Mouse (Mus musculus): ENCODE results near the gene Slc16a10. TPM values are rescaled to one million over a fixed set of nuclear protein-coding genes. Genes with fewer than 3 reads are reported as not detected.
A peak's percentile ranks its signal among the peaks of the same experiment; 100 is the strongest.

The Slc16a10 gene
- polyA plus RNA-seq, 1 experiment from 2014 or later = 17.9 TPM

- no peak for ATAC-seq (ENCODE audit: insufficient number of reproducible peaks, insufficient read depth, low FRiP score, low read depth)
- no peaks in the 10 kb centered on the region for H3K27me3 ChIP-seq (ENCODE audit: control insufficient read depth, insufficient read depth, low read length)
- no peak overlapping the region for H3K27ac ChIP-seq (replicated peaks in 1 of 2; ENCODE audit: control insufficient read depth in 1 of 2, insufficient read depth in 1 of 2, low read depth in 2 of 2, low read length in 2 of 2)
- no peak overlapping the region for H3K4me2 ChIP-seq (ENCODE audit: low read length)
- no peak overlapping the region for H3K9ac ChIP-seq (ENCODE audit: low read length)
- WGBS = 86% methylated on average over 7 of the region's 7 CpGs
- H3K9me3 ChIP-seq (ENCODE audit: control insufficient read depth, low read length) = no peaks in the 10 kb centered on the region
- no peak overlapping the region for H3K4me3 ChIP-seq (ENCODE audit: control insufficient read depth in 1 of 2, insufficient read depth in 1 of 2, low read depth in 1 of 2, low read length in 2 of 2)
- no peaks in the 10 kb centered on the region for H3K36me3 ChIP-seq (ENCODE audit: control insufficient read depth, insufficient read depth, low read length)
- H3K4me1 ChIP-seq (ENCODE audit: control insufficient read depth in 2 of 2, insufficient read depth in 2 of 2, low read length in 2 of 2) = peaks cover 5 to 9% of the 10 kb centered on the region in 2 experiments; a peak in 3 of 4 replicates
Measured at GRCm38 (mm10) chr10:40082668-40083067, 59.4 kb downstream of the Slc16a10 start.

- Histone ChIP-seq H3K27ac (replicated peaks in 1 of 2; ENCODE audit: control insufficient read depth in 1 of 2, insufficient read depth in 1 of 2, low read depth in 2 of 2, low read length in 2 of 2) (no peak overlapping the region), H3K4me3 (ENCODE audit: control insufficient read depth in 1 of 2, insufficient read depth in 1 of 2, low read depth in 1 of 2, low read length in 2 of 2) (no peak overlapping the region), H3K4me2 (ENCODE audit: low read length) (no peak overlapping the region), H3K36me3 (ENCODE audit: control insufficient read depth, insufficient read depth, low read length) (0 out of 2 replicates have a peak, but pooled peaks cover 7% of the 10 kb centered on the region), H3K9ac (ENCODE audit: low read length) (no peak overlapping the region), H3K27me3 (ENCODE audit: control insufficient read depth, insufficient read depth, low read length) (no peaks in the 10 kb centered on the region), H3K9me3 (ENCODE audit: control insufficient read depth, low read length) (no peaks in the 10 kb centered on the region), H3K4me1 (ENCODE audit: control insufficient read depth in 2 of 2, insufficient read depth in 2 of 2, low read length in 2 of 2) (peaks cover 5 to 6% of the 10 kb centered on the region in 2 experiments; a peak in 3 of 4 replicates)
- 84% methylated on average over 10 of the region's 10 CpGs for WGBS
- ATAC-seq (ENCODE audit: insufficient number of reproducible peaks, insufficient read depth, low FRiP score, low read depth) = no peak
Measured at GRCm38 (mm10) chr10:40080533-40080932, 61.5 kb downstream of the Slc16a10 start.

DNA sequence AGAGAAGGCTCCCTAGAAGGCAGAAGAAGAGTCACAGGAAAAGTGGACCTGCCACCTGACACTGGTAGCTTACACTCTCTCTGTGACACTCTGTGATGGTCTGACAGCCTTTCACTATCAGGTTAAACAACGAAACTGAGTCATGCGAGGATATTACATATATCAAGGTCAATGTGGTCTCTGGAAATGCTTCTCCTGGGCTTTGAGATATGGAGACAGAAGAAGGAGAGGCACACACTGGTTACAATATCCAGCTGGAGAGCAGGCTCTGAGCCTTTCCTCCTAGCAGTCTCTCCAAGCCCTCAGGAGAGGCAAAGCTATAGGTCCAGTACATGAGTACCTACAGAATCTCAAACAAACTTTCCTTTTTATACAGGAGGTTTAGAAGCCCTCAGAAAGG, 62.8 kb downstream of the Slc16a10 start:
- H3K27ac ChIP-seq (replicated peaks in 1 of 2; ENCODE audit: control insufficient read depth in 1 of 2, insufficient read depth in 1 of 2, low read depth in 2 of 2, low read length in 2 of 2) = no peak overlapping the region
- no peak overlapping the region for H3K9ac ChIP-seq (ENCODE audit: low read length)
- no peak for ATAC-seq (ENCODE audit: insufficient number of reproducible peaks, insufficient read depth, low FRiP score, low read depth)
- no peak overlapping the region for H3K4me3 ChIP-seq (ENCODE audit: control insufficient read depth in 1 of 2, insufficient read depth in 1 of 2, low read depth in 1 of 2, low read length in 2 of 2)
- H3K4me2 ChIP-seq (ENCODE audit: low read length) = no peak overlapping the region
- WGBS = 53% methylated on average over 2 of the region's 2 CpGs
- 0 out of 2 replicates have a peak, but pooled peaks cover 7% of the 10 kb centered on the region for H3K36me3 ChIP-seq (ENCODE audit: control insufficient read depth, insufficient read depth, low read length)
- peaks cover 0 to 2% of the 10 kb centered on the region in 2 experiments; a peak in 3 of 4 replicates for H3K4me1 ChIP-seq (ENCODE audit: control insufficient read depth in 2 of 2, insufficient read depth in 2 of 2, low read length in 2 of 2)
- no peaks in the 10 kb centered on the region for H3K9me3 ChIP-seq (ENCODE audit: control insufficient read depth, low read length)
- no peaks in the 10 kb centered on the region for H3K27me3 ChIP-seq (ENCODE audit: control insufficient read depth, insufficient read depth, low read length)

- no peak for ATAC-seq (ENCODE audit: insufficient number of reproducible peaks, insufficient read depth, low FRiP score, low read depth)
- no peaks in the 10 kb centered on the region for H3K27me3 ChIP-seq (ENCODE audit: control insufficient read depth, insufficient read depth, low read length)
- H3K4me2 ChIP-seq (ENCODE audit: low read length) = no peak overlapping the region
- no peak overlapping the region for H3K9ac ChIP-seq (ENCODE audit: low read length)
- H3K4me1 ChIP-seq (ENCODE audit: control insufficient read depth in 2 of 2, insufficient read depth in 2 of 2, low read length in 2 of 2) = no peaks in the 10 kb centered on the region
- H3K4me3 ChIP-seq (ENCODE audit: control insufficient read depth in 1 of 2, insufficient read depth in 1 of 2, low read depth in 1 of 2, low read length in 2 of 2) = no peak overlapping the region
- WGBS = 77% methylated on average over 6 of the region's 6 CpGs
- H3K36me3 ChIP-seq (ENCODE audit: control insufficient read depth, insufficient read depth, low read length) = 0 out of 2 replicates have a peak, but pooled peaks cover 7% of the 10 kb centered on the region
- no peak overlapping the region for H3K27ac ChIP-seq (replicated peaks in 1 of 2; ENCODE audit: control insufficient read depth in 1 of 2, insufficient read depth in 1 of 2, low read depth in 2 of 2, low read length in 2 of 2)
- H3K9me3 ChIP-seq (ENCODE audit: control insufficient read depth, low read length) = no peaks in the 10 kb centered on the region
Measured at GRCm38 (mm10) chr10:40077960-40078353, 64.1 kb downstream of the Slc16a10 start.

DNA sequence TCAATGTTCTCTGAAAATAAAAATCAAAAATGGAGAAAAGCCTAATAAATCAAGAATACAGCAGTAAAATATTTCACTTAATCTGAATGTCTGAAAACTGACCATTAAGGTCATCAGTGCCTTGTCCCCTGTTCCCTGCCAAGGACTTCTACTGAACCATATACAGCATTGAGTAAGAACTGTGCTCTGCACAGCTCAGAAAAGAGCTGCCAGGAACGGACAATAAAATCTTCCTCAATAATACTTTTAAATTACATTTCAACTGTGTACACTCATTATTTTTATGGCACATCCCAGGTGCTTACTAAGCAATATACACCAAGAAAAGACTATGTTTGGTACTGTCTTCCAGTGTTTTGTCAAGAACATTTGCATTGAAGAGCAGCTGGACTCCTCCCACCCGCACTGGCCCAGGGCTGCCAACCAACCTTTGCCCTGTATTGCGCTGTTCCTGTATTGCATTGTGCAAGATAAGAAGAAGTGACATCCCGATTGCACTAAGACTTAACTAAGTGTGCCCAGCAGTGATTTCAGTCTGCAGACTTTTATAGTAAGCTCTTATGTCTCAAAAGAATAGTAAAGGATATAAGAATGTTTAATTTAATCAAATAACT, 64.6 kb downstream of the Slc16a10 start:
- Histone ChIP-seq H3K4me3 (ENCODE audit: control insufficient read depth in 1 of 2, insufficient read depth in 1 of 2, low read depth in 1 of 2, low read length in 2 of 2) (no peak overlapping the region), H3K9ac (ENCODE audit: low read length) (no peak overlapping the region), H3K4me2 (ENCODE audit: low read length) (no peak overlapping the region), H3K36me3 (ENCODE audit: control insufficient read depth, insufficient read depth, low read length) (0 out of 2 replicates have a peak, but pooled peaks cover 7% of the 10 kb centered on the region), H3K27me3 (ENCODE audit: control insufficient read depth, insufficient read depth, low read length) (no peaks in the 10 kb centered on the region), H3K27ac (replicated peaks in 1 of 2; ENCODE audit: control insufficient read depth in 1 of 2, insufficient read depth in 1 of 2, low read depth in 2 of 2, low read length in 2 of 2) (no peak overlapping the region), H3K9me3 (ENCODE audit: control insufficient read depth, low read length) (no peaks in the 10 kb centered on the region), H3K4me1 (ENCODE audit: control insufficient read depth in 2 of 2, insufficient read depth in 2 of 2, low read length in 2 of 2) (no peaks in the 10 kb centered on the region)
- 72% methylated on average over 4 of the region's 4 CpGs for WGBS
- ATAC-seq (ENCODE audit: insufficient number of reproducible peaks, insufficient read depth, low FRiP score, low read depth) = no peak

GRCm38 (mm10) chr10:40073608-40074007, 68.5 kb downstream of the Slc16a10 start:
- Histone ChIP-seq H3K27me3 (ENCODE audit: control insufficient read depth, insufficient read depth, low read length) (no peaks in the 10 kb centered on the region), H3K9ac (ENCODE audit: low read length) (no peak overlapping the region), H3K4me3 (ENCODE audit: control insufficient read depth in 1 of 2, insufficient read depth in 1 of 2, low read depth in 1 of 2, low read length in 2 of 2) (no peak overlapping the region), H3K9me3 (ENCODE audit: control insufficient read depth, low read length) (no peaks in the 10 kb centered on the region), H3K4me1 (ENCODE audit: control insufficient read depth in 2 of 2, insufficient read depth in 2 of 2, low read length in 2 of 2) (peaks cover 7 to 13% of the 10 kb centered on the region in 2 experiments), H3K27ac (replicated peaks in 1 of 2; ENCODE audit: control insufficient read depth in 1 of 2, insufficient read depth in 1 of 2, low read depth in 2 of 2, low read length in 2 of 2) (no peak overlapping the region), H3K36me3 (ENCODE audit: control insufficient read depth, insufficient read depth, low read length) (0 out of 2 replicates have a peak, but pooled peaks cover 7% of the 10 kb centered on the region), H3K4me2 (ENCODE audit: low read length) (no peak overlapping the region)
- 82% methylated on average over 6 of the region's 6 CpGs for WGBS
- ATAC-seq (ENCODE audit: insufficient number of reproducible peaks, insufficient read depth, low FRiP score, low read depth) = no peak

DNA sequence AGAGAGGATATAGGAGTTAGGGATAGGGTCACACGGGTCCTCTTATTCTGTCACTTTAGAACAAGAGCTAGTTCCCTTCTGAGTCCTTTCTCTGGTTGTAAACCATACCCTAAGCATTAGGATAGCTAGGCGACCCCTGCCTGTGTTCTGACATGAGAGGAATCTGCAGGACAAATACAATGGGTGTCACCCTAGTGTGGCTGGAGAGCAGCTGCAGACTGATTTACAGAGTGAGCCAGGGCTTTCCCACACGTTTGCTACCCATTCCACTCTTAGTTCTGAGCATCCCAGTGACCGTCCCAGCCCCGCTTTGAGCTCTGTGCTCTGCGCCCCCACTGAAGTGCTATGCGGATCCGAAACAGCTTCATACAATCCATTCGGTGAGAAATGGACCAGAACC, 71.4 kb downstream of the Slc16a10 start:
- Histone ChIP-seq H3K27ac (replicated peaks in 1 of 2; ENCODE audit: control insufficient read depth in 1 of 2, insufficient read depth in 1 of 2, low read depth in 2 of 2, low read length in 2 of 2) (no peak overlapping the region), H3K36me3 (ENCODE audit: control insufficient read depth, insufficient read depth, low read length) (no peaks in the 10 kb centered on the region), H3K9ac (ENCODE audit: low read length) (no peak overlapping the region), H3K4me2 (ENCODE audit: low read length) (no peak overlapping the region), H3K9me3 (ENCODE audit: control insufficient read depth, low read length) (no peaks in the 10 kb centered on the region), H3K4me3 (ENCODE audit: control insufficient read depth in 1 of 2, insufficient read depth in 1 of 2, low read depth in 1 of 2, low read length in 2 of 2) (no peak overlapping the region), H3K27me3 (ENCODE audit: control insufficient read depth, insufficient read depth, low read length) (no peaks in the 10 kb centered on the region), H3K4me1 (ENCODE audit: control insufficient read depth in 2 of 2, insufficient read depth in 2 of 2, low read length in 2 of 2) (peaks cover 9 to 17% of the 10 kb centered on the region in 2 experiments)
- ATAC-seq (ENCODE audit: insufficient number of reproducible peaks, insufficient read depth, low FRiP score, low read depth) = no peak
- 76% methylated on average over 9 of the region's 9 CpGs for WGBS

DNA sequence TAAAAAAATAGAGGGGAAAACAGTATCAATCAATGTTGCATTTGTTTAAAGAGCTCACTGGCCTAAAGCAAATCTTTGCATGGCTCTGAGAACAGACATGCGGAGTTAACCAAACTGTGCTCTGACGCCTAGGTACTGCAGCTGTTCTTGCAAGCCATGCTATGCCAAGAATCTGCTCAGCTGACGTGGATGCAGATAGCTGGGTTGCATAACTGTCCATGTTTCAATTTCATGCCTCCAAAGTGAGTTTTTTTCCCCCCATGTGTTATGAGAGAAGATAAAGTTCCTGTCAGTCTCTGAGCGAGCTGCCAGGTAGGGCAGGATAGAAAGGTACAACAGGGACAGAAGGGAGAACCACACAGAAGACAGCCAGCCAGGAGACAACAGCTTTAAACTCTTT, 72.8 kb downstream of the Slc16a10 start:
- no peak overlapping the region for H3K4me3 ChIP-seq (ENCODE audit: control insufficient read depth in 1 of 2, insufficient read depth in 1 of 2, low read depth in 1 of 2, low read length in 2 of 2)
- no peaks in the 10 kb centered on the region for H3K27me3 ChIP-seq (ENCODE audit: control insufficient read depth, insufficient read depth, low read length)
- ATAC-seq (ENCODE audit: insufficient number of reproducible peaks, insufficient read depth, low FRiP score, low read depth) = no peak
- H3K36me3 ChIP-seq (ENCODE audit: control insufficient read depth, insufficient read depth, low read length) = no peaks in the 10 kb centered on the region
- H3K9me3 ChIP-seq (ENCODE audit: control insufficient read depth, low read length) = no peaks in the 10 kb centered on the region
- peak overlapping the region; percentile 60 to 66; a peak in 3 of 4 replicates for H3K27ac ChIP-seq (replicated peaks in 1 of 2; ENCODE audit: control insufficient read depth in 1 of 2, insufficient read depth in 1 of 2, low read depth in 2 of 2, low read length in 2 of 2)
- peak overlapping the region; percentile 35 for H3K4me2 ChIP-seq (ENCODE audit: low read length)
- H3K9ac ChIP-seq (ENCODE audit: low read length) = peak overlapping the region; percentile 38; the same call in 1 of the 2 replicates
- 19% methylated on average over 4 of the region's 4 CpGs for WGBS
- peaks cover 9 to 17% of the 10 kb centered on the region in 2 experiments for H3K4me1 ChIP-seq (ENCODE audit: control insufficient read depth in 2 of 2, insufficient read depth in 2 of 2, low read length in 2 of 2)

Measured in heart, embryonic 14.5 days (tissue).